Mouse (Mus musculus) midbrain, postnatal 0 days (tissue): ENCODE results near the gene Olfr59. TPM values are rescaled to one million over a fixed set of nuclear protein-coding genes. Genes with fewer than 3 reads are reported as not detected.

Experiments used
- ATAC-seq: fragments of 200-750 bp; cut with Nextera tagmentation; 2 replicates; pipeline ENCODE4 v1.8.0; 2017; ENCODE audit warnings: moderate number of reproducible peaks, mild to moderate bottlenecking, moderate TSS enrichment, moderate library complexity; ENCODE audit not compliant: low FRiP score
- DNase-seq: peaks from one replicate; pipeline ENCODE4 v3.0.0-alpha.2; 2015; ENCODE audit warnings: low spot score
- H3K27ac ChIP-seq: fragments of 300-500 bp; sonication (generic); 2 replicates; pipeline ENCODE4 v1.5.1; 2014; ENCODE audit warnings: low read depth, mild to moderate bottlenecking, low read length, mixed read lengths
- H3K27me3 ChIP-seq: fragments of 300-500 bp; sonication (generic); 2 replicates; pipeline ENCODE4 v1.6.1; 2014; ENCODE audit warnings: low read length, control low read depth, mixed read lengths; ENCODE audit not compliant: insufficient read depth
- H3K36me3 ChIP-seq: fragments of 300-500 bp; sonication (generic); 2 replicates; pipeline ENCODE4 v1.6.1; 2014; ENCODE audit warnings: low read length, control low read depth, mixed read lengths; ENCODE audit not compliant: insufficient read depth
- H3K4me1 ChIP-seq: fragments of 300-500 bp; sonication (generic); 2 replicates; pipeline ENCODE4 v1.6.1; 2014; ENCODE audit warnings: mild to moderate bottlenecking, control low read depth, antibody characterized with exemption, low read length, mixed read lengths; ENCODE audit not compliant: insufficient read depth
- H3K4me2 ChIP-seq: fragments of 300-500 bp; sonication (generic); 2 replicates; pipeline ENCODE4 v1.6.1; 2014; ENCODE audit warnings: low read depth, mild to moderate bottlenecking, low read length, mixed read lengths; ENCODE audit not compliant: poor library complexity, severe bottlenecking
- H3K4me3 ChIP-seq: fragments of 300-500 bp; sonication (generic); 2 replicates; pipeline ENCODE4 v1.5.1; 2014; ENCODE audit warnings: low read depth, mild to moderate bottlenecking, low read length, moderate library complexity
- H3K9ac ChIP-seq: fragments of 300-500 bp; sonication (generic); replicated peaks from 2 replicates; pipeline ENCODE4 v1.6.1; 2014; ENCODE audit warnings: mild to moderate bottlenecking, low read length, moderate library complexity, mixed read lengths; ENCODE audit not compliant: poor library complexity, severe bottlenecking
- H3K9me3 ChIP-seq: fragments of 300-500 bp; sonication (generic); 2 replicates; pipeline ENCODE4 v1.6.1; 2016; ENCODE audit warnings: low read length, control low read depth
- CTCF ChIP-seq: IDR thresholded peaks from 2 replicates; pipeline ENCODE4 v1.5.1; 2016; ENCODE audit warnings: antibody characterized with exemption, mild to moderate bottlenecking
- WGBS: fragments of 180-500 bp; shearing (Covaris S2); extraction: QIAGEN DNeasy Blood & Tissue Kit; methylation state at CpG from one replicate; pipeline ENCODE4 v1.1.7; 2014; 5-methylcytosine and 5-hydroxymethylcytosine counted together
- polyA plus RNA-seq: library from polyadenylated mRNA; unstranded; fragments of >200 nt; fragmentation: Nextera tagmentation; extraction: Ambion mirVana; gene quantifications from 2 replicates; pipeline ENCODE4 v1.2.1, GENCODE M21; 2015
- total RNA-seq: library from RNA; depleted of rRNA; stranded (reverse); fragments of >200 nt; gene quantifications from 2 replicates; pipeline ENCODE4 v1.2.3, GENCODE M21; 2014; rRNA removed

Gene Olfr59
- total RNA-seq (not detected in 2 replicates), polyA plus RNA-seq (not detected in 2 replicates)

GRCm38 (mm10) chr11:74283436-74283835, at the start of gene Olfr59:
Gene Olfr59 (plus strand): TSS chr11:74283736.
- no peak for ATAC-seq

GRCm38 (mm10) chr11:74241201-74241600, 42.3 kb upstream of the Olfr59 start:
- WGBS = 83% methylated on average over 3 of the region's 3 CpGs
- H3K4me2 ChIP-seq = no peak overlapping the region
- DNase-seq (no peak), ATAC-seq (no peak)
- no peak overlapping the region for H3K27ac ChIP-seq
- TF ChIP-seq CTCF = no peak
- H3K9ac ChIP-seq = no peak overlapping the region
- no peaks in the 10 kb centered on the region for H3K4me1 ChIP-seq
- H3K27me3 ChIP-seq = no peaks in the 10 kb centered on the region
- H3K9me3 ChIP-seq = peaks cover 11% of the 10 kb centered on the region; the same call in 1 of the 2 replicates
- no peaks in the 10 kb centered on the region for H3K36me3 ChIP-seq
- no peak overlapping the region for H3K4me3 ChIP-seq

More at GRCm38 (mm10) chr11:74283436-74283835, at the start of gene Olfr59:
- H3K9me3 ChIP-seq = 0 out of 2 replicates have a peak, but pooled peaks cover 3% of the 10 kb centered on the region
- WGBS = 45% methylated on average over 2 of the region's 2 CpGs
- H3K4me3 ChIP-seq = no peak within 1 kb of the TSS
- no peak for DNase-seq
- TF ChIP-seq CTCF = no peak
- no peak within 1 kb of the TSS for H3K27ac ChIP-seq
- H3K36me3 ChIP-seq = no peaks in the 10 kb centered on the region
- H3K4me2 ChIP-seq = no peak within 1 kb of the TSS
- no peaks in the 10 kb centered on the region for H3K27me3 ChIP-seq
- no peak within 1 kb of the TSS for H3K9ac ChIP-seq
- no peaks in the 10 kb centered on the region for H3K4me1 ChIP-seq

- Histone ChIP-seq H3K4me1 (no peaks in the 10 kb centered on the region), H3K9ac (no peak within 1 kb of the TSS), H3K27ac (no peak within 1 kb of the TSS), H3K4me3 (no peak within 1 kb of the TSS), H3K27me3 (no peaks in the 10 kb centered on the region), H3K9me3 (no peaks in the 10 kb centered on the region), H3K36me3 (no peaks in the 10 kb centered on the region), H3K4me2 (no peak within 1 kb of the TSS)
- no peak for TF ChIP-seq CTCF
- DNase-seq = no peak
- WGBS = 54% methylated on average over 2 of the region's 2 CpGs
- ATAC-seq = no peak
These were observed 24.0 kb upstream of the Olfr59 start, which contains the start of gene Olfr406 for GRCm38 (mm10) chr11:74259508-74259907. Gene Olfr406 (plus strand): TSS chr11:74259808.

- Histone ChIP-seq H3K27me3 (no peaks in the 10 kb centered on the region), H3K9ac (no peak overlapping the region), H3K4me1 (no peaks in the 10 kb centered on the region), H3K4me3 (no peak overlapping the region), H3K4me2 (no peak overlapping the region), H3K9me3 (no peaks in the 10 kb centered on the region), H3K27ac (no peak overlapping the region), H3K36me3 (no peaks in the 10 kb centered on the region)
- no peak for TF ChIP-seq CTCF
- 75% methylated on average over 2 of the region's 2 CpGs for WGBS
- DNase-seq = no peak
- no peak for ATAC-seq
These were observed 3.7 kb downstream of the Olfr59 start for GRCm38 (mm10) chr11:74287256-74287655.

GRCm38 (mm10) chr11:74326044-74326443, 42.5 kb downstream of the Olfr59 start:
- DNase-seq (no peak), ATAC-seq (no peak)
- Histone ChIP-seq H3K9ac (no peak overlapping the region), H3K27me3 (no peaks in the 10 kb centered on the region), H3K9me3 (no peaks in the 10 kb centered on the region), H3K4me3 (no peak overlapping the region), H3K36me3 (no peaks in the 10 kb centered on the region), H3K4me1 (no peaks in the 10 kb centered on the region), H3K27ac (no peak overlapping the region), H3K4me2 (no peak overlapping the region)
- 67% methylated on average over 2 of the region's 2 CpGs for WGBS
- no peak for TF ChIP-seq CTCF

- no peaks in the 10 kb centered on the region for H3K9me3 ChIP-seq
- H3K27me3 ChIP-seq = no peaks in the 10 kb centered on the region
- H3K27ac ChIP-seq = no peak overlapping the region
- H3K4me3 ChIP-seq = no peak overlapping the region
- ATAC-seq (no peak), DNase-seq (no peak)
- no peaks in the 10 kb centered on the region for H3K36me3 ChIP-seq
- H3K4me1 ChIP-seq = no peaks in the 10 kb centered on the region
- no peak overlapping the region for H3K9ac ChIP-seq
- no peak overlapping the region for H3K4me2 ChIP-seq
- TF ChIP-seq CTCF = no peak
These were observed 45.2 kb downstream of the Olfr59 start for GRCm38 (mm10) chr11:74328781-74329180.
